Mouse (Mus musculus) left cerebral cortex, adult 6 months (tissue): ENCODE results near the gene Med11. TPM values are rescaled to one million over a fixed set of nuclear protein-coding genes. Genes with fewer than 3 reads are reported as not detected.

ENCODE experiments used
- long read RNA-seq, 2 experiments: library from polyadenylated mRNA; unstranded; transcript quantifications; one replicate each; pipeline ENCODE4 v2.0.0; 2019 to 2020
- polyA plus RNA-seq: library from polyadenylated mRNA; unstranded; fragments of <200 nt; fragmentation: Nextera tagmentation; gene quantifications from 2 replicates; pipeline ENCODE4 v1.2.3, GENCODE M21; 2021

The Med11 gene
- polyA plus RNA-seq, result 17.4 and 19.0 TPM in 2 replicates
- long read RNA-seq, experiment 1, transcript Med11-201 (3 exons, 902 nt), result major isoform, 9 of 13 reads
- long read RNA-seq, experiment 1, partial matches to known transcripts, result 0 of 13 reads
- long read RNA-seq, experiment 1, other reads (novel, unspliced or antisense), result 0 of 13 reads
- long read RNA-seq, experiment 2, transcript Med11-201 (3 exons, 902 nt), result major isoform, 13 of 19 reads
- long read RNA-seq, experiment 2, partial matches to known transcripts, result 0 of 19 reads
- long read RNA-seq, experiment 2, other reads (novel, unspliced or antisense), result 2 of 19 reads

GRCm38 (mm10) chr11:70451797-70452498, at the start of gene Med11:
Gene Med11 (plus strand): TSS chr11:70451919.

DNA sequence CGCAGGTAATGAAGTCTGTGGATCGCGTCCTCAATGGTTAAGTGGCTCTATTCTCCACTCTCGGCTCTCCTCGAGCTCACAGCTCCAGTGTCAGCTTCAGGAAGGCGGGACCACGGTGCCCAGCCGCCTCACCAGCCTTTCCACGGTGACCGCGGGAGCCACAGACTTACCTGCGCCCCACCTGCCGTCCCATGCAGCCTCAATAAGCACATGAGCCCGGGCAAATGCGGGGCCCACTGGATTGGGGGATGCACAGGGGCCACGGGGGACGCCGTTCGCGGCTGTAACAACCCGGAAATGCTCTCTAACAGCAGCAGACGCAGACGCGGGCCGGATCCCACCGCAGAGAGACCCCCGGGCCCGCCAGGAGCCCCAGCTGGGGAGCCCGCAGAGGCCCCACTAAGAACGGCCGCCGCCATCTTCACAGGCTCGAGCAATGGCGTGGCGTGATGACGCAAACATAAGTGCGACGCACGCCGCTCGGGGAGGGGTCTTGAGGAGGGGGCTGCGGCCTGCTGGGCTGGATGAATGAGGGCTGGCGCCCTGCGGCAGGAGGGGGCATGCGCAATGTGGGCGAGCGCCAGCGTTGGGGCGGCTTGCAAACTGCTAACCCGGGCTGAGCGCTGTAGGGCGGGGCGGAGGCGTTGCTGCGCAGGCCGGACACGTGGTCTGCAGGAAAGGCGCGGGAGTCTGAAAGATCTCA, 42.0 kb upstream of the Med11 start, which contains the start of gene Pelp1:
TSS of gene Pelp1 (minus strand) at position 438 of the 703 bp plus-strand sequence.

DNA sequence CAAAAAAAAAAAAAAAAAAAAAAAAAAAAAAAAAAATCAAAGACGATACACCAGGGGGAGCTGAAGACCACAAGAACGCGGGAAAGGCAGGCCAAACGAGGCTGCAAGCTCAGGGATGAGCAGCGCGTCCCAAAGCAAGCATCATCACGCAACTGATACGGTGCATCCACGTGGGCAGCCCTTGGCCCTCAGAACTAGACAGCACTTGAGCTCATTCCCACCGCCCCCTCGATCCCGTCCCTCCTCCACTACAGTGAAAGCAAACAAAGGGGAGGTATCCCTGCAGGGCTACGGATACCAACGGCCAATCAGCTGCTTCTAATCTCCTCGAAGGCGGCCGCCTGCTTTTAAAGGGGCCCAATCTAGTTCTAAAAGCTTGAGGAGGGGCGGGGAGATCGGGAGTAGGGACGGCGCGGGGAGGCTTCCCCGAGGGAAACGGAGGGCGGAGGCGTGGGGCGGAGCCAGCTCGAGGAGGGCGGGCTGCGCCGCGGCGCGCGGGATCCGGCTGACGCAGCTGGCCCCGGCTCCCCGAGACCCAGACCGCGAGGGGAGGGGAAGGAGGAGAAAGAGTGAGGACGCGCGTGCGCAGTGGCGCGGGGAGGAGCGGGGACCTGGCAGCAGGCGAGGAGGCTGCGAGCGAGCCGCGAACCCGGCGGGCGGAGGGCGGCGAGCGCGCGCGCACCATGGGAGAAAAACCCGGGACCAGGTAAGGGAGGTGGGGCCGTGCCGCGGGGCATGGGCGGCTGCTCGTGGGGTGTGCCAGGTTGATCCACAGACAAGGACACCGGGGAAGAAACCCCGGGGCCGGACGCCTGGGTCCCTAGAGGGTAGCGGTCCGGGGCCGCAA, 19.4 kb upstream of the Med11 start, which contains the start of gene Arrb2:
TSS of gene Arrb2 (plus strand) at position 588 of the 847 bp plus-strand sequence.

DNA sequence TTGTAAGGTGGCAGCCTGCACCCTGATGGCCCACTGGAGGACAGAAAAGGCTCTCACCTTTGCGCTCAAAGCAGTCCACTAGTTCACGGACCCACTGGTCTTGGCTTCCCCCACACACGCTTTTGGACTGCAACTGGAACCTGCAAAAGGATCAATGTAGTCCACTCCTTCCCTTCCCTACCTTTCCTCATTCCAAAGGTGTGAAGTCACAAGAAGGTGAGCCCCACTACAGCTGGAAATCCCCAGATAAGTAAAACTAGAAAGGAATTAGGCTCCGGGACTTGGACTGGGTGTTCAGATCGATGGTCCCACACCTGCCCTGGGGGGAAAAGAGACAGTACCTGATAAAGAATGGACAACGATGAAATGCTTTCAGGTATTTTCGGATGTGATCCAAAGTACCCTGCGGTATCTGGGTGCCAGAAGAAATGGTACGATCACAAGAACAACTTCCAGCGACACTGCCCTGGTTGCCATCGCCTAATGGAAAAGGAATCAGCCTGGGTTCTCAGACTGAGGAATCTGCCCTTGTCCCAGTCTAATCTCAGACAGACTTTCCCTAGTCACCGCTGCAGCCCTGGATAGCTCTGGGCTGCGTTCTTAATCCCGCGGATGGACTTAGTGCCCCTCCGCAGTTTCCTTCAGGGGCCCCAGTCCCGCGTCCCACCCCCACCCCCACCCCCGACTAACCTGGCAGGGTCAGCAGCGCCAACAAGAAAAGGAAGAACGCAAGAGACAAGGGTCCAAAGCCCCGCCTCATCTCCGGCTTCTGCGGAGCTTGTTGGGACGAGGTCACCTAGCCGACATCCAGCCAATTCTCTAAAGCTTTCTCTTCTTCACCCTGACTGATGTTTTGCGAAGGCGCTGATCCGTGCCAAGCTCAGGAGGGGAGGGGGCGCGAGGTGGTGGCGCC, 7.2 kb downstream of the Med11 start, which contains the start of gene Zmynd15:
TSS of gene Zmynd15 (plus strand) at position 746 of the 913 bp plus-strand sequence.

GRCm38 (mm10) chr11:70459601-70460101, 7.9 kb downstream of the Med11 start, which contains the start of gene Cxcl16:
Gene Cxcl16 (minus strand): TSS chr11:70459984.

Other genes starting within 250 kb of the Med11 start
- 5.1 and 9.8 TPM in 2 replicates for gene Slc16a11, start 239.2 kb upstream of the Med11 start, polyA plus RNA-seq
- 1.9 and 2.8 TPM in 2 replicates for gene Slc16a13, start 230.9 kb upstream of the Med11 start, polyA plus RNA-seq
- 0.37 and 0.53 TPM in 2 replicates for gene Bcl6b, start 222.1 kb upstream of the Med11 start, polyA plus RNA-seq
- gene 0610010K14Rik, start 214.0 kb upstream of the Med11 start, polyA plus RNA-seq, result 64.6 and 93.6 TPM in 2 replicates
- gene Gm21988, start 212.1 kb upstream of the Med11 start, polyA plus RNA-seq, result 13.1 and 15.1 TPM in 2 replicates
- 793 and 899 TPM in 2 replicates for gene Rnasek, start 212.1 kb upstream of the Med11 start, polyA plus RNA-seq
- gene Alox12, start 196.6 kb upstream of the Med11 start, polyA plus RNA-seq, result 0.22 and 0.38 TPM in 2 replicates
- gene Alox12e, start 129.3 kb upstream of the Med11 start, polyA plus RNA-seq, result 0.14 and 0.26 TPM in 2 replicates
- gene Alox15, start 99.9 kb upstream of the Med11 start, polyA plus RNA-seq, result not detected in 2 replicates
- gene Pelp1, start 41.9 kb upstream of the Med11 start, polyA plus RNA-seq, result 4.6 and 12.1 TPM in 2 replicates
- gene Arrb2, start 19.3 kb upstream of the Med11 start, polyA plus RNA-seq, result 4.4 and 10.5 TPM in 2 replicates
- 0.15 TPM in 1 of 2 replicates, not detected in the other for gene Zmynd15, start 7.5 kb downstream of the Med11 start, polyA plus RNA-seq
- 2.2 and 3.3 TPM in 2 replicates for gene Cxcl16, start 8.1 kb downstream of the Med11 start, polyA plus RNA-seq
- gene Tm4sf5, start 53.3 kb downstream of the Med11 start, polyA plus RNA-seq, result 0.38 and 0.93 TPM in 2 replicates
- 0.33 and 0.36 TPM in 2 replicates for gene Vmo1, start 62.7 kb downstream of the Med11 start, polyA plus RNA-seq
- gene Gltpd2, start 67.3 kb downstream of the Med11 start, polyA plus RNA-seq, result 0.38 TPM in 1 of 2 replicates, not detected in the other
- 559 and 574 TPM in 2 replicates for gene Psmb6, start 73.4 kb downstream of the Med11 start, polyA plus RNA-seq
- not detected in 2 replicates for gene Gm40193, start 81.0 kb downstream of the Med11 start, polyA plus RNA-seq
- 5.1 and 8.5 TPM in 2 replicates for gene Pld2, start 88.1 kb downstream of the Med11 start, polyA plus RNA-seq
- 16.0 and 79.5 TPM in 2 replicates for gene Mink1, start 111.0 kb downstream of the Med11 start, polyA plus RNA-seq
- gene 4930544D05Rik, start 163.9 kb downstream of the Med11 start, polyA plus RNA-seq, result not detected in 2 replicates
- gene Chrne, start 167.3 kb downstream of the Med11 start, polyA plus RNA-seq, result 0.31 TPM in 1 of 2 replicates, not detected in the other
- 0.10 TPM in 2 replicates for gene Gp1ba, start 187.2 kb downstream of the Med11 start, polyA plus RNA-seq
- 81.8 and 93.4 TPM in 2 replicates for gene Rnf167, start 195.3 kb downstream of the Med11 start, polyA plus RNA-seq
- 175 and 205 TPM in 2 replicates for gene Slc25a11, start 195.6 kb downstream of the Med11 start, polyA plus RNA-seq
- gene Pfn1, start 202.7 kb downstream of the Med11 start, polyA plus RNA-seq, result 296 and 431 TPM in 2 replicates
- gene Eno3, start 205.3 kb downstream of the Med11 start, polyA plus RNA-seq, result 4.1 and 5.0 TPM in 2 replicates
- gene Spag7, start 217.5 kb downstream of the Med11 start, polyA plus RNA-seq, result 75.7 and 84.4 TPM in 2 replicates
- gene Camta2, start 236.2 kb downstream of the Med11 start, polyA plus RNA-seq, result 53.9 and 107 TPM in 2 replicates
- 3.7 and 3.8 TPM in 2 replicates for gene Inca1, start 248.2 kb downstream of the Med11 start, polyA plus RNA-seq
- gene Kif1c, start 248.6 kb downstream of the Med11 start, polyA plus RNA-seq, result 0.82 and 4.5 TPM in 2 replicates